Mouse (Mus musculus) frontal cortex, postnatal 36 days (tissue): ENCODE data around the gene Eif4g3.

Source experiments
- DNase-seq, 2 experiments: peaks; one replicate each; pipeline ENCODE4 v3.0.0; 2022; ENCODE audit warnings: low spot score in 2 of 2

The Eif4g3 gene

GRCm38 (mm10) chr4:138219331-138219730 is 226.5 kb downstream of the Eif4g3 start:
- no peak for DNase-seq

GRCm38 (mm10) chr4:138220761-138221160 is 227.9 kb downstream of the Eif4g3 start:
- no peak for DNase-seq

GRCm38 (mm10) chr4:138221406-138221805 is 228.6 kb downstream of the Eif4g3 start:
- no peak for DNase-seq

GRCm38 (mm10) chr4:138222396-138222795 is 229.6 kb downstream of the Eif4g3 start:
- DNase-seq = no peak

- DNase-seq = no peak
These were observed 230.8 kb downstream of the Eif4g3 start for GRCm38 (mm10) chr4:138223623-138224022.

DNA sequence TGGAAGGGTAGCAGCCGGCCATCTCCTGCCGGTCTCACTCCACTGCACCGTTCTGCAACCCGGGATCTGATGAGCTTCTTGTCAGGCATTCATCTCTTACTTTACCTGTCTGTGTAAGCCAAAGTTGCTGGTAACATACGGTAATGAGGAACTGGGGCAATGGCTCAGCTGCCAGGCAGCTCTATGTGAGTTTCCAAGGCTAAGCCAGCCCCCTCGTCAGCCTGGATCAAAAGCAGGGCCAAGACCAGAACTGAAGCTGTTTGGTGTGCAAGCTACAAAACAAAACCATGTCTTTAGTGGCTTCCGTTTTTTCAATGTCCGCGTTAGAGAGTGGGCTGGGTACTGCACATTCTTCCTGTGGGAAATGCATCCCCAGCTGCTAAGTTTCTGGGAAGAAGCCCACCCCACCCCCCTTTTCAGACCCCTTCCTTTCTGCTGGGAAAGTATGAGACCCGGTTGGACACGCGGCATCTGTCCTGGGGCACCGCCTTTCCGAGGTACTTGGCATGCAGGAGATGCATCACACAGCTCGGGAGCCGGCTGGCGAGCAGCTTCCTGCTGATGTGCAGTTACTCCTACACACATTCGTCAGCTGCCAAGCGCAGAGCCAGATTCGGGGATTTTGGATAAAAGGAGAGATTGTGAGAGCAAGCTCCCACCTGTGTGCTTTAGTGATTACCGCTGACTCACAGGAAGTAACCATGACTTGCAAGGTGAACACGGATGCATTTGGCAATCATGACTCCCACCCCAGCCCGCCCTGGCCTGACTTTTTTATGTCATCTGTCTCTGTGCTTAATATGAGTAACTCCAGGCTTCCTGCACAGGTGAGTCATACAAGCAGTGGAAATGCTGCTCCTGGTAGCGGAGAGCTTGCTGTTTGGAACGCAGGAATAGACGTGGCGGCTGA is 254.2 kb downstream of the Eif4g3 start:
- DNase-seq = peak; percentile 83 to 89

- DNase-seq = peak; percentile 90 to 92
These were observed 257.5 kb downstream of the Eif4g3 start, which contains the start of the genes Sh2d5 and Kif17 for GRCm38 (mm10) chr4:138250088-138250960. Gene Sh2d5, plus strand, starts transcription at chr4:138250403. Gene Kif17, plus strand, starts transcription at chr4:138250435.

GRCm38 (mm10) chr4:138251819-138252218 is 259.0 kb downstream of the Eif4g3 start:
- DNase-seq = peak; percentile 24 to 26

DNA sequence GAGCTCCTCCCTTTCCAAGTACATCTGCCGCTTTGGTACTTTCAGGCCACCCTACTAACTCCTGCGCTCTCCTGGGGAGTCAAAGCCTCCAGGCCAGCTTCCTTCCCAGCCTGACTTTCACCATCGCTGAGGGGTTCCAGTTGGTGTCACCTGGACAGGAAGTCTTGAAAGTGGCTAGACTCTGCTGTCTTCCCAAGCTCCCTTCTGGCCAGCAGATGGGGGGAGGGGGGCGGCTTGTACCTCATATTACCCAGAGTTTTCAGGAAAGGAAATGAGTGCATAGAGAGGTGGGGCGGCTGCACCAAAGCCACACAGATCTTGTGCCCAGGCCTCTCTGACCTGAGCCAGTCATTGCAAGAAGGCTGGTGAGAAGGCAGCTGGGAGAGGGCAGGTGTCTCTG is 259.4 kb downstream of the Eif4g3 start:
- no peak for DNase-seq

DNA sequence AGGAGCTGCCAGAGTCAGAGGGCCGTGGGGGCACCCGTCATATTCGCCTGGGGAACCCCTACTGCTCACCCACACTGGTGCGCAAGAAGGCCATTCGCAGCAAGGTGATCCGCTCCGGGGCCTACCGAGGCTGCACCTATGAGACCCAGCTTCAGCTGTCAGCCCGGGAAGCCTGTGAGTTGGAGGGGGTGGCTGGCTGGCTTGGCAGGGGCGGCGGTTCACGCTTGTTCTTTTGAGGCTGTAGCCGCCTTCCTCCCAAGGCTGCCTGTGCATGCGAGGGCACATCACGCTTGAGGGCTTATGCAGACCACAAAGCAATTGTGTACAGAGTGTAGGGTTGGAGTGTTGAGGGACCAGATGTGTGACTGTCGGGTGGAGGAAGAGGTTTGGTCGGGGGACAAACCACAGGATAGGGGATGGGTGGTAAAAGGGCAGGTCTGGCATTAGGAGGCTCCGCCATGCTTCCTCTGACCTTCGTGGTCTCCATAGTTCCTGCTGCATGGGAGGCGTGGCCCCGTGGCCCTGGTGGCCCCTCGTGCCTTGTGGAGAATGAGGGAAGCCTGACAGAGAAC is 264.4 kb downstream of the Eif4g3 start:
- no peak for DNase-seq
